In the genomic region with DNA sequence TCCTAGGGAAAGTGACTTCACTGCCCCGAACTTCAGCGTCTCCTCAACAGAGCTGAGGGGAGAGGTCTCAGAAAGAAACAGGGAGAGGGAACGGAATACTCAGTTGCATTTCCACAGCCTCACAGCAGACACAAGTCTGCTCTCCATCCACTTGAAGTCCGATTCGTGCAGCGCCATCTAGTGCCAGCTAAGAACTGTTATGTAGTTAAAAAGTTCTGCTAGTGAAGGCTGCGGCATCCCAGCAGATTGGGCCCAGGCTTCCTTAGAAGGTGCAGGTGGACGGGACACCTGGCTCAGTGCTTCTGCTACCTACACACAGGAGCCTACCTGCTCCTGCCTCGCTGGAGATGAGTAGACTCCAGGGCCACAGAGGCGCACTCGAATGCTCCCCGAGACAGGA, we compare ENCODE assay signal across 9 mouse cellular contexts. TPM values are rescaled to one million over a fixed set of nuclear protein-coding genes. Genes with fewer than 3 reads are reported as not detected.
A peak's percentile ranks its signal among the peaks of the same experiment; 100 is the strongest.
DNase-seq lines count a peak whose midpoint lies in the region; ATAC-seq and TF ChIP-seq lines count a peak whose summit lies in the region.
"Had no signal": no experiment of that assay in that cellular context is flagged by ENCODE, and none has a peak within 500 bp of the region (broad histone marks: within the 10 kb centered on the region; RNA-seq: fewer than 3 reads in every experiment).

No protein-coding gene starts in this region.

- H3K36me3 ChIP-seq in E14TG2a.4 (ENCODE audit: insufficient read depth, low read length) = no peaks in the 10 kb centered on the region
- H3K36me3 ChIP-seq in midbrain, postnatal 0 days (ENCODE audit: insufficient read depth, low read length) = no peaks in the 10 kb centered on the region
- H3K36me3 ChIP-seq: limb, embryonic 12.5 days had no signal

- H3K9ac ChIP-seq in midbrain, postnatal 0 days (replicated peaks; ENCODE audit: low read length, poor library complexity, severe bottlenecking) = no peak overlapping the region
- H3K9ac ChIP-seq: limb, embryonic 12.5 days had no signal

- 0 out of 2 replicates have a peak, but pooled peaks have one; percentile 32 for ATAC-seq in midbrain, postnatal 0 days (ENCODE audit: low FRiP score)
- ATAC-seq in inflammation-experienced regulatory T-cells, adult 6 months = no peak

- DNase-seq in heart, adult 11 months = peak; percentile 76
- no peak for DNase-seq in heart, postnatal 25 days (ENCODE audit: low spot score)
- peak; percentile 76 to 77 for DNase-seq in cerebellum, adult 2 months
- DNase-seq in frontal cortex, postnatal 25 days (ENCODE audit: low spot score in 2 of 2) = peak; percentile 27 to 38
- DNase-seq in left cerebral cortex, postnatal 25 days (ENCODE audit: low spot score in 2 of 2) = peak; percentile 68 to 79
- peak; percentile 83 for DNase-seq in midbrain, postnatal 0 days (ENCODE audit: low spot score)

- 28% methylated on average over 12 of the region's 12 CpGs for WGBS in cerebellum, adult 2 months
- 24% methylated on average over 12 of the region's 12 CpGs for WGBS in midbrain, postnatal 0 days

- TF ChIP-seq POLR2A in cerebellum, adult 2 months (IDR thresholded peaks at IDR 0.05; ENCODE audit: borderline replicate concordance, insufficient read depth, low read length) = no peak

- H3K4me1 ChIP-seq in E14TG2a.4 (replicated peaks; ENCODE audit: low read depth, low read length) = peaks cover 31% of the 10 kb centered on the region
- peaks cover 27% of the 10 kb centered on the region for H3K4me1 ChIP-seq in cerebellum, adult 2 months (ENCODE audit: control insufficient read depth, insufficient read depth, low read length)
- 0 out of 2 replicates have a peak, but pooled peaks cover 3% of the 10 kb centered on the region for H3K4me1 ChIP-seq in midbrain, postnatal 0 days (ENCODE audit: insufficient read depth, low read length)

- H3K27me3 ChIP-seq in E14TG2a.4 (ENCODE audit: insufficient read depth, low read length) = peaks cover 70% of the 10 kb centered on the region
- H3K27me3 ChIP-seq in cerebellum, adult 2 months (ENCODE audit: control insufficient read depth, insufficient read depth, low read length) = no peaks in the 10 kb centered on the region
- peaks cover 10% of the 10 kb centered on the region for H3K27me3 ChIP-seq in midbrain, postnatal 0 days (ENCODE audit: insufficient read depth, low read length)

- intact Hi-C loops in heart, postnatal 25 days (cut with DNase I) = no loop called here
- intact Hi-C loops in left cerebral cortex, postnatal 25 days (cut with DNase I) = loop anchor here (2.0 kb wide), 1 partner anchor 15 kb away; no protein-coding TSS in a partner anchor

- no peak overlapping the region for H3K4me2 ChIP-seq in midbrain, postnatal 0 days (ENCODE audit: low read depth, low read length, poor library complexity, severe bottlenecking)

- H3K27ac ChIP-seq in cerebellum, adult 2 months (ENCODE audit: insufficient read depth, low read length) = peak overlapping the region; percentile 96; the same call in 1 of the 2 replicates
- no peak overlapping the region for H3K27ac ChIP-seq in midbrain, postnatal 0 days (ENCODE audit: low read depth, low read length)
- H3K27ac ChIP-seq: limb, embryonic 12.5 days had no signal

- peak; percentile 46 for TF ChIP-seq CTCF in E14TG2a.4 (conservative IDR thresholded peaks at IDR 0.05; ENCODE audit: low read length)
- TF ChIP-seq CTCF in cerebellum, adult 2 months (IDR thresholded peaks at IDR 0.05; ENCODE audit: borderline replicate concordance, insufficient read depth, low read depth, low read length) = peak; percentile 86
- TF ChIP-seq CTCF in midbrain, postnatal 0 days (IDR thresholded peaks at IDR 0.05) = peak; percentile 84

- no peaks in the 10 kb centered on the region for H3K9me3 ChIP-seq in E14TG2a.4 (ENCODE audit: low read length)
- H3K9me3 ChIP-seq in midbrain, postnatal 0 days (ENCODE audit: low read length) = no peaks in the 10 kb centered on the region
- H3K9me3 ChIP-seq: limb, embryonic 12.5 days had no signal

- no peak overlapping the region for H3K4me3 ChIP-seq in E14TG2a.4 (replicated peaks; ENCODE audit: low read length)
- H3K4me3 ChIP-seq in cerebellum, adult 2 months (replicated peaks; ENCODE audit: insufficient read depth, low read depth, low read length) = peak overlapping the region; percentile 39
- no peak overlapping the region for H3K4me3 ChIP-seq in midbrain, postnatal 0 days (ENCODE audit: low read depth, low read length)

RNA-seq across cellular contexts. Expression of gene Phactr3, which starts 0.8 kb away (rescaled TPM):
- 1 to 10 TPM; 1.4 to 1.5 TPM for total RNA-seq in heart, postnatal 25 days (2021)
- polyA plus RNA-seq in cerebellum, adult 2 months (2012; rRNA removed) = 75.5 and 79.8 TPM in 2 replicates
- 100 to 1,000 TPM; 158 TPM for total RNA-seq in left cerebral cortex, postnatal 25 days (2021)
- 105 and 130 TPM in 2 replicates for total RNA-seq in midbrain, postnatal 0 days (2014; rRNA removed)
- 94.2 and 96.5 TPM in 2 replicates for polyA plus RNA-seq in midbrain, postnatal 0 days (2015; fragmentation: Nextera tagmentation; extraction: Ambion mirVana)
- under 1 TPM in 2 of 3 experiments, not detected in 1; 0.11 to 0.40 TPM for polyA plus RNA-seq in inflammation-experienced regulatory T-cells, adult 6 months (2017; shearing (Covaris generic))

RNA-seq across cellular contexts. Expression of gene Zfp931, which starts 39.7 kb away (rescaled TPM):
- 10 to 100 TPM; 12.2 to 15.3 TPM for total RNA-seq in heart, postnatal 25 days (2021)
- 17.1 and 19.5 TPM in 2 replicates for polyA plus RNA-seq in cerebellum, adult 2 months (2012; rRNA removed)
- 10 to 100 TPM; 22.6 to 23.7 TPM for total RNA-seq in left cerebral cortex, postnatal 25 days (2021)
- total RNA-seq in midbrain, postnatal 0 days (2014; rRNA removed) = 17.4 and 17.5 TPM in 2 replicates
- polyA plus RNA-seq in midbrain, postnatal 0 days (2015; fragmentation: Nextera tagmentation; extraction: Ambion mirVana) = 12.9 and 14.8 TPM in 2 replicates
- polyA plus RNA-seq in inflammation-experienced regulatory T-cells, adult 6 months (2017; shearing (Covaris generic)) = 10 to 100 TPM in 1 of 3 experiments, 1 to 10 TPM in 2; 6.3 to 10.2 (median 8.3) TPM

Comparison
In these comparisons a context has a peak if more than half of its experiments do, and no peak if none do; other contexts are left out.
1. RNA of gene Phactr3, which starts 0.8 kb away (total RNA-seq): 158 TPM in left cerebral cortex, postnatal 25 days and 105 to 130 TPM in midbrain, postnatal 0 days; 1.4 to 1.5 TPM in heart, postnatal 25 days; every median in the first group is over 10 times any median in the second.
2. Peak in every context shown above with its lines, with median percentiles within 50 percentile points of each other: CTCF ChIP-seq.